Mouse (Mus musculus) cerebellum, adult 2 months (tissue): ENCODE data around the gene Spib. TPM values are rescaled to one million over a fixed set of nuclear protein-coding genes. Genes with fewer than 3 reads are reported as not detected.

Experiments used
- DNase-seq, 2 experiments: peaks; one replicate each; pipeline ENCODE4 v3.0.0; 2021
- H3K27ac ChIP-seq: fragments of 200-500 bp; 2 replicates; pipeline ENCODE4 v1.5.1; 2012; ENCODE audit warnings: low read length, control low read depth, inconsistent platforms; ENCODE audit not compliant: insufficient read depth
- H3K27me3 ChIP-seq: fragments of 200-500 bp; 2 replicates; pipeline ENCODE4 v1.6.1; 2012; ENCODE audit warnings: inconsistent platforms, mild to moderate bottlenecking, low read length, moderate library complexity; ENCODE audit not compliant: control insufficient read depth, insufficient read depth
- H3K4me1 ChIP-seq: fragments of 200-500 bp; 2 replicates; pipeline ENCODE4 v1.6.1; 2011; ENCODE audit warnings: low read length; ENCODE audit not compliant: control insufficient read depth, insufficient read depth
- H3K4me3 ChIP-seq: fragments of 200-500 bp; replicated peaks from 2 replicates; pipeline ENCODE3; 2011; ENCODE audit warnings: mild to moderate bottlenecking, low read depth, low read length, control low read depth; ENCODE audit not compliant: insufficient read depth
- CTCF ChIP-seq: fragments of 200-500 bp; IDR thresholded peaks from 2 replicates; pipeline ENCODE4 v1.5.1; 2011; ENCODE audit warnings: low read depth, mild to moderate bottlenecking, control low read depth, low read length, moderate library complexity, borderline replicate concordance; ENCODE audit not compliant: insufficient read depth
- POLR2A ChIP-seq: fragments of 200-500 bp; IDR thresholded peaks from 2 replicates; pipeline ENCODE4 v1.6.1; 2011; ENCODE audit warnings: low read length, control low read depth, borderline replicate concordance; ENCODE audit not compliant: insufficient read depth
- WGBS: fragments of 180-500 bp; shearing (Covaris S2); methylation state at CpG from one replicate; pipeline ENCODE4 v1.1.7; 2018; 5-methylcytosine and 5-hydroxymethylcytosine counted together
- polyA plus RNA-seq: library from polyadenylated mRNA; depleted of rRNA; stranded (reverse); fragments of >200 nt; gene quantifications from 2 replicates; pipeline ENCODE4 v1.2.3, GENCODE M21; 2012

Spib gene
- polyA plus RNA-seq, 1 experiment, result 0.16 TPM

GRCm38 (mm10) chr7:44552141-44552908 is 20.5 kb upstream of the Spib start:
- WGBS, result 81% methylated on average over 31 of the region's 31 CpGs
- no peak overlapping the region for H3K4me3 ChIP-seq
- H3K27me3 ChIP-seq, result no peaks in the 10 kb centered on the region
- H3K4me1 ChIP-seq, result peaks cover 5% of the 10 kb centered on the region; the same call in 1 of the 2 replicates
- TF ChIP-seq CTCF (no peak), POLR2A (no peak)
- DNase-seq, result no peak
- H3K27ac ChIP-seq, result no peak overlapping the region

- peak in 1 of 2 experiments; percentile 31 for DNase-seq
- TF ChIP-seq POLR2A (no peak), CTCF (no peak)
- H3K27me3 ChIP-seq, result no peaks in the 10 kb centered on the region
- WGBS, result 65% methylated on average over 22 of the region's 22 CpGs
- peaks cover 5% of the 10 kb centered on the region; the same call in 1 of the 2 replicates for H3K4me1 ChIP-seq
- H3K4me3 ChIP-seq, result no peak overlapping the region
- no peak overlapping the region for H3K27ac ChIP-seq
Measured at GRCm38 (mm10) chr7:44551731-44552130, 19.9 kb upstream of the Spib start.

GRCm38 (mm10) chr7:44551301-44551700 is 19.4 kb upstream of the Spib start:
- Histone ChIP-seq H3K4me1 (peaks cover 5% of the 10 kb centered on the region; the same call in 1 of the 2 replicates), H3K27me3 (no peaks in the 10 kb centered on the region), H3K4me3 (no peak overlapping the region), H3K27ac (no peak overlapping the region)
- TF ChIP-seq POLR2A, result no peak
- TF ChIP-seq CTCF, result no peak
- WGBS, result 91% methylated on average over 21 of the region's 21 CpGs
- no peak for DNase-seq

- Histone ChIP-seq H3K4me3 (no peak overlapping the region), H3K4me1 (peaks cover 5% of the 10 kb centered on the region; the same call in 1 of the 2 replicates), H3K27ac (no peak overlapping the region), H3K27me3 (no peaks in the 10 kb centered on the region)
- DNase-seq, result no peak
- 94% methylated on average over 12 of the region's 12 CpGs for WGBS
- TF ChIP-seq CTCF (no peak), POLR2A (no peak)
Measured at GRCm38 (mm10) chr7:44550409-44550678, 18.5 kb upstream of the Spib start.

- Histone ChIP-seq H3K27me3 (no peaks in the 10 kb centered on the region), H3K27ac (no peak overlapping the region), H3K4me3 (no peak overlapping the region), H3K4me1 (peaks cover 5% of the 10 kb centered on the region; the same call in 1 of the 2 replicates)
- TF ChIP-seq CTCF, result no peak
- no peak for TF ChIP-seq POLR2A
- DNase-seq, result peak in 1 of 2 experiments; percentile 32
- 93% methylated on average over 23 of the region's 23 CpGs for WGBS
Measured at GRCm38 (mm10) chr7:44549621-44550408, 17.9 kb upstream of the Spib start.

- peak; percentile 90 for TF ChIP-seq CTCF
- no peak for TF ChIP-seq POLR2A
- peak; percentile 98 to 99 for DNase-seq
- no peak within 1 kb of the TSS; the same call in 1 of the 2 replicates for H3K27ac ChIP-seq
- under 1% methylated on average over 43 of the region's 43 CpGs for WGBS
- H3K4me3 ChIP-seq, result peak within 1 kb of the TSS; percentile 71
- peaks cover 5% of the 10 kb centered on the region; the same call in 1 of the 2 replicates for H3K4me1 ChIP-seq
- H3K27me3 ChIP-seq, result no peaks in the 10 kb centered on the region
Measured at GRCm38 (mm10) chr7:44548497-44549087, 16.7 kb upstream of the Spib start, which contains the start of gene Pold1. Pold1 (minus strand) TSS chr7:44548849.

- H3K27ac ChIP-seq, result no peak overlapping the region
- no peaks in the 10 kb centered on the region for H3K27me3 ChIP-seq
- no peak overlapping the region for H3K4me3 ChIP-seq
- no peak for TF ChIP-seq POLR2A
- WGBS, result 3% methylated on average over 5 of the region's 5 CpGs
- H3K4me1 ChIP-seq, result peaks cover 5% of the 10 kb centered on the region; the same call in 1 of the 2 replicates
- no peak for DNase-seq
Measured at GRCm38 (mm10) chr7:44547725-44548124, 15.9 kb upstream of the Spib start.
